Mouse (Mus musculus): Measurements from ENCODE around the gene Lysmd4. TPM values are rescaled to one million over a fixed set of nuclear protein-coding genes. Genes with fewer than 3 reads are reported as not detected.

The Lysmd4 gene
- 5.6 to 9.4 TPM (median 6.2 TPM) in 4 replicates for total RNA-seq (2023; ENCODE audit: inconsistent age)

GRCm38 (mm10) chr7:67222220-67222862, at the start of gene Lysmd4:
TSS of gene Lysmd4 (plus strand) at chr7:67222544.

Other genes starting within 250 kb of the Lysmd4 start
- gene Mef2a, start 150.3 kb downstream of the Lysmd4 start, total RNA-seq (2023; ENCODE audit: inconsistent age), result 76.9 to 83.3 TPM (median 78.1 TPM) in 4 replicates

All from B cell, adult (primary cell).